Mouse (Mus musculus): Measurements from ENCODE around the gene Hirip3.

The Hirip3 gene

DNA sequence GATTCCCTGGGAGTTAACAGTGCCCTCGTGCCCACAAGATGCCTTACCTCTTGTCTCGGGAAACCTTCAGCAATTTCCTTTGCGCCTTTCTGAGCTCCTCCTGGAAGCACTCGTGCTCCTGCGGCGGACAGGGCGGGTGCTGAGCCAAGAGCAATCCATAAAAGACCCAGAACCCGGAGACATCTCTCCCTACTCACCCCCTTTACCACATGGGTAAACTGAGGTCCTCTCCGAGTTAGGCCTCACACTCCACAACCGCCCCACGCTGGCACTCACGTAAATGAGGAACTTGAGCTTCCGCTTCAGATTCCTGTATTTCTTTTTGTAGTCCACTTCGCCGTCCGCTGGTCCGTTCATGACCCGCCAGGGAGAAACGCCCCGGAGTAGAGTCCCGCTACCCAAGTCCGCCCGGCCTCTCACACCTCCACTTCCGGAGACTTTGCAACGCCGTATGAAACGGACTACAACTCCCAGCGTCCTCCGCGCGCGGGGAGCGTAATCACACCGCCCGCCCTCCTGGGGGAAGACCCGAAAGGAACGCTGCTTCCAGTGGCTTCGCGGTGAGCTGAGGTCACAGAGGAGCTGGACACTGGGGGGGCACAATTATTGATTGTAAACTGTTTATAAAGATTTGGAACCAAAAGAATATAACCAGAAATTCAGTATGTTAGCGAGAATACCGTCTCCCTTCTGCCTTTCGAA, at the start of gene Hirip3:
TSS of gene Hirip3 (plus strand) at position 544 of the 702 bp plus-strand sequence.
- peak; percentile 91 for DNase-seq (ENCODE audit: low read depth)

DNA sequence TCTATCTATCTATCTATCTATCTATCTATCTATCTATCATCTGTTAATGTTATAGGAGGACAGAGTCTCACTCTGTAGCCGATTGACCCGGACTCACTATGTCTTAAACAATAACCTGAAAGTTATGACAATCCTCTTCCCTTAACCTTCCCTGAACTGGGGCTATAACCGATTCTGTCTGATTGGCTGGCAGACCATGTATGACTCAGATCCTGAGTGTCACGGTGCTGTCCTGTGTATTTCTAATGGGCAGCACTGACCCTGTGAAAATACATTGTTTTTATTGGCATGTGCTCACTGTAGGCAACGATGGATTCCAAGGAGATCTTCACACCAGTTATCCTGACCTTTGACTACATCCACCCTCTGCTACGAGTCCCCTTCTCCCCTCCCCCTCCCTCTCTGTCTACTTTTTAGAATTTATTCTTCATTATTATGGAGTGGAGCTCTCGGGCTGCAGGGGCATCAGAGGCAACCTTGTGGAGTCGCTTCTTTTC, 46.0 kb upstream of the Hirip3 start:
- DNase-seq (ENCODE audit: low read depth): no peak

DNA sequence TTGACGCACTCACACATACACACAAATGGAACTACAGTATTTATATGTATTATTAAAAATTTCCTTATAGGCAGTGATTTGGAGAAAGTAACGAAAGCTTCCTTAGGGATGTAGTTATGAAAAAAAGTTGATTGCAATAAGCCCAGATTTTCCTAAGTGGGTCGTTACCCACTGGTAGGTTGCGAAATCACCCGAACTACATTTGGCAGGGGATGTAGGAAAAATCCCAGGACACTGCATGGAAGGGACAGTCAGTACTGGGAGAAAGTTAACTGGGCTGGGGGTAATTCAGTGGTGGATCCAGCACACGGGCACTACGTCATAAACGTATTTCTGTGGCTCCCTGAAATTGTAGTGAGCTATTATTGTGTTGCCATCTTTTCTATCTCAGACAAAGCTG, 45.3 kb upstream of the Hirip3 start:
- no peak for DNase-seq (ENCODE audit: low read depth)

DNA sequence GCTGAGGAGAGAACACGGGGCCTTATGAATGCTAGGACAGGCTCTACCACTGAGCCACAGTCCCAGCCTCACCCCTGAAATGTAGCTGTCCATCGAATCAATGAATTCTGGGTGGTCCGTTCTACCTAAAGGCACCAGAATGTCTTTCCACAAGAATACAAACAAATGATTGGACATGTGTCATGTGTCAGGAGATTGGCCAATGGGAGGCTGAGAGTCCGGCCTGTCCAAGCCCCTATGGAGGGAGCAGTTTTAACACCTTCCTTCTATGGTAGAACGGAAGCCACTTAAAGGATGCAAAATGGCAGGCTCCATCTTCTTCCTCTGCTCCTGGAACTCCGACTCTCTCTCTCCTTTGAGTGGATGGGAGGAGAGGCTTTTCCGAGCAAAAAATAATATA, 44.2 kb upstream of the Hirip3 start:
- DNase-seq (ENCODE audit: low read depth): no peak

DNA sequence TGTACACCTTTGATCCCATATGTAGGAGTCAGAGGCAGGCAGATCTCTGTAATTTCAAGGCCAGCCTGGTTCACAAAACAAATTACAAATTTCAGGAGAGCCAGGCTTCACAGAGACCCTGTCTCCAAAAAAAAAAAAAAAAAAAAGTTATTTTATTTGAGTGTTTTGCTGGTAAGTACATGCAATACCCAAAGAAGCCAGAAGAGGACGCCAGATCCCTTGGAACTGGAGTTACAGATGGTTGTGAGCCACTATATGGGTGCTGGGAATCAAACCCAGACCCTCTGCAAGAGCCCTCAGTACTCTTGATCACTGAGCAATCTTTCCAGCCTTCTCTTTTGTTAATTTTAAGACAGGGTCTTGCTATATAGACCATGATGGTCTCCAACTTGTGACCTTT, 43.0 kb upstream of the Hirip3 start:
- DNase-seq (ENCODE audit: low read depth): no peak

DNA sequence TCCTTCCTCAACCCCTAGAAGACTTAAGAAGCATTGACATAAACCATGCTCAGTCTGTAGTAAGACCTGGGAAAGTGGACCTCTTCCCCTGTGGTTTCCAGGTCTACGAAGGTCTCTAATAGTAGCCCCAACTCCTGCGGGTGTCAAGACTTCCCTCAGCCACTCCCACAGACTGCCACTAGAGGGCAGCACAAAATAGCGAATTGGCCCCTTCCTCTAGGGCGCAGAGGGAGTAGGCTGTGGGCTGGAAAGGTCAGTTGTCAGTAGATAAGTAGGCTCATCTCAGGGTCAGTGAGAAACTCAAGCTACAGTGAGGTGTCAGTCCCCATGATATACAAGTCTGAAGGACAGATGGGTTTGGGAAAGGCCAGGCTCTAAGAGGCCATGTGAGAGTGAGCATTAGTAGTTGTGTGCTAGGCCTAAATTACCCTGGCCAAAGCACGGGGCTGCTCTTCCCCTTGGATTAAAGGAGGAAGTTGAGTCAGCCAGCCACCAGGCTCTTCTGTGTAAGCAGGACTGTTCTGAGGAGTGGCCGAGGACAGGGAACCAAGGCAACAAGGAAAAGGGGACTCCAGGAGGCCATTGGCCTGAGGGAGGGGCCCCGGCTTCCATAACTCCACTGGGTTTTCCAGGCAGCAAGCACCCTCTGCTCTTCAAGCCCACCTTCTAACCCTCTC, 39.8 kb upstream of the Hirip3 start:
- DNase-seq (ENCODE audit: low read depth): peak; percentile 71

DNA sequence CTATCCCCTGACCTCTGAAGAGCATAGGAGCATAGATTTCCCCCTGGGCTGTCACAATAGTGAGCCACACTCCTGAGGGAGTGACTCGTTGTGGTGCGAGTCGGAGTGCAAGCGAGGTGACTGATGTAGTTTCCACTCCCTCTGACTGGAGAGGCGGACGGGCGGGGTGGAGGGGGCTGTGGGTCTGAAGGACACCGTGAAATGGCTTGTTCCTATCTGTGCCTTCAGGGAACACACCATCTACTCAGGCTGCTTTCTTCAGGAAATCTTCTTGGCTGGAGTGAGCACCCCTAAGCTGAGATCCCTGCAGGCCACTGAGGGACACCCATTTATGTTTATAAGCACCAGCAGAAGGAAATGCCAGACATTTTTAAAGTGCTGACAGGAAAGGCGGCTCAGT, 39.0 kb upstream of the Hirip3 start:
- DNase-seq (ENCODE audit: low read depth): no peak

DNA sequence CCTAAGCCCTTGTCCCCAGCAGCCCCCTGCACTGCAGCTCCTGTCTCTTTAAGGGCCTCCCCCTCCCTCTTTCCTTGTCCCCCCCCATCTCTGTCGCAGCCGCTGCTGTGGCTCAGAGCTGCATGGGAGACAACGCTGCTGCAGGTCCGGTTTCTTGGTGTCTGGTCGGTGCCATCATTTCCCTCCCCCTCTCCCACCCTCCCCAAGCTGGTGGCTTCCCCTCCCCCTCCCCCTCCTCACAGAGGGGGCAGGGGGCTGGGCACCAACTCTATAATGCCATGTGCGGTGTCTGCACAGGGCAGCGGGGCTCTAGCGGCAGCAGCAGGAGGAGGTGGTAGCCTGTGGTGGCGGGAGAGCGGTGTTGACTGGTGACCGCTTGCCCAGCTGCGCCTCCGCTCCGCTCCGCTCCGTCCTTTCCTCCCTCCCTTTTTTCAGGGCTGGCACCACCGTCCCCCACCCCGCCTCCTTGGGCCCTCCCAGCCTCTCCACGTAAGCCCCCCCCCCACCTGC, 38.5 kb upstream of the Hirip3 start:
- DNase-seq (ENCODE audit: low read depth): no peak

DNA sequence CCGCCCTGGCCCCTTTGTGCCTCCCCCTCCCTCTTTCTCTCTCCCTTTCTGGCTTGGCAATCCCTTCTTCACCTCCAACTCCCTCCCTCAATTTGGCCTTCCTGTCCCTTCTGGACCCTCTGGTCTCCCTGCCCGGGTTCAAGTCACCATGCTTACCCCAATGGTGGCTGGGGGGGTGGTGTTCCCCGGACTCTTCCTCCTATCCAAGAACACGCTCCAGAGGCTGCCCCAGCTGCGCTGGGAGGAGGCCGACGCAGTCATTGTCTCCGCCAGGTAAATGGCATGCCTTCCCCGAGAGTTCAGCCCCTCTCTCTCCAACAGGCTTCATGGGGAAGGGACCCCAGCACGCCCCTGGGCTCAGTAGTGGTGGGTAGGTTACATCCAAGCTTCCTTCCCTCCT, 37.8 kb upstream of the Hirip3 start:
- DNase-seq (ENCODE audit: low read depth): no peak

DNA sequence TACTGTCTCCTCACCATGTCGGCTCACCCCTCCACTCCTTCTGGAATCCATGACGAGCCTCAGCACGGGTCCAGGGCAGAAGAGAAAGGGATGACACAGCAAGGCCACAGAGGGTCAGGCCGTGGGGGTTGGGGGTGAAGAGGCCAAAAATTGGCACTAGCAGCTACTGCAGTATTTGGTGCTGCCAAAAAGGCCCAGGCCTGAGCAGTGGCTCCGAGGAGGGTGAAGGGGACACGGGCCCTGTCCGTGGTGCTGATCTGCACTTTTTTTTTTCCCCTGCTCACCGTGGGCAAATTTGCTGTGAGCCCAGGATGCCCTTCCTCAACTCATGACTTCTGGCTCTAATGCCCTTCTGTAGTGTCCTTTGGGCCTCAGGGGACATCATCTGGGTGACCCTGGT, 36.4 kb upstream of the Hirip3 start:
- DNase-seq (ENCODE audit: low read depth): no peak

DNA sequence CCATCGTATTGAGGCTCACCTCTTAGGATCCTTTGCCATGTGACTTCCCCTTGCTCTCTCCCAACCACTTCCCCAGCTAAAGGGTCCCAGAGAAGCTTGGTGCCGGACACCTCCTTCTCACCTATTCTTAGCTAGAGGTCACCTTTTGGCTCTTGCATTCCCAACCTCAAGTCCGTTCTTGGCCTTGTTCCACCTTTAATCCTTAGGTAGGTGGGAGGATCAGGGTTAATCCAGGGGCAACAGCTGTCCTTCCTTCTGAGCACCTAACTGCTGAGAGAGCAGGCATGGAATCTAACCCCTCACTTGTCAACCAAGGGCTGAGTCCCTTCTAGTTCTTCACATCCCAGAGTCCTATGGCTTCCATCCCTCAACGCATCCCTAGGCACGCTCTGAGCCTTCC, 35.8 kb upstream of the Hirip3 start:
- DNase-seq (ENCODE audit: low read depth): no peak

DNA sequence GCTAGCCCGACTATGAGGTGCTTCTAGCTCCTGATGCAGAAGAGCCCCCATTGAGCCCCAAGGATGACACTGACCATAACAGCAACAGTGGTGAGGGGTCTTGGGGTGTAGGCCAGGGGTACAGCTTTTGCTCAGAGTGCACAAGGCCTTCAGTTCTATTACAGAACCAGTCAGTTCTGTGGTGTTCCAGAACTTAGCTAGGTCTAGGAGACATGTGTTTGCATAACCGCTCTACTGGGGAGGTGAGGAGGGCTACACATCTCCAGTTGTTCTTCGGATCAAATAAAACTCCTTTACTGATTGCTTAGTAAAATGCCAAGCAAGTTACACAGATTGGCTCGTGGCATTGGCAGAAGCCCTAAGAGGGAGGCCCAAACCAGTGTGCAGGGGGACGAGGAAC, 30.2 kb upstream of the Hirip3 start, which contains the start of gene 4930451I11Rik:
TSS of gene 4930451I11Rik (minus strand) at position 101 of the 400 bp plus-strand sequence.
- DNase-seq (ENCODE audit: low read depth): no peak

DNA sequence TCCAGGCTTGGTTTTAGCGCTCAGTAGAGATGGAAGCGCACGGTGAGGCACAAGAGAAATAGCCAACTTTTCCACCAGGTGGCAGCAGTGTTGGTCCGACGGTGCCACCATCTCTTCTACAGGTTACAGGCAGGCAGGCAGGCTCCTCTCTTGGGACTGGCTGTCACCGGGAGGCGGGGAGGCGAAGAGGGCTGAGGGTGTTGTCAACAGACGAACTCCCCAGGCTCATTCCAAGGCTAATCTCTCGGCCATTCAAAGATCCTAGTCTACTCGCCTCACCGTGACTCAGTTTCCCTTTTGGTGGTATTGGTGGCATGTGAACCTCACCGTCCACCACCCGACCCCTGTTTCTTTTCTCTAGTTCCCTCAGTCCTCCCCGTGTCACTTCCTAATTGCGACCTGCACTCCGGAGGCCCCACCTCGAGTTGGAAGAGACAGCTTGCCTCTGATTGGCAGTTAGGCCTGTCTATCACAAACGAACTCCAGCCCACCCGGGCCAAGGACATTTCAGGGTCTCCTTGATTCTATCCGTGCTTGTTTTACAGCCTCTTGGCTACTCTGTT, 29.7 kb upstream of the Hirip3 start:
- DNase-seq (ENCODE audit: low read depth): peak; percentile 74

DNA sequence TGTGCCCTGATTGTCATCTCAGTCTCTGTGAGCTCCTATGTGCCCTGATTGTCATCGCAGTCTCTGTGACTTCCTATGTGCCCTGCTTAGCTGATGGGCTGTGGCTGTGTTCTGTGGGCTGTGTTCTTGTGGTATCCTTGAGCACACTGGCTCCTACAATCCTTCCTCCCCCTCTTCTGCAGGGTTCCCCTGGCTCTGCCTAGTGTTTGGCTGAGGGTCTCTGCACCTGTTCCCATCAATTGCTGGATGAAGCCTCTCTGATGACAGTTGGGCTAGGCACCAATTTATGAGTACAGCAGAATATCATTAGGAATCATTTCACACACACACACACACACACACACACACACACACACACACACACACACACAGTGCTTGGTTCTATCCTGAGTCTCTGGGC, 28.5 kb upstream of the Hirip3 start:
- DNase-seq (ENCODE audit: low read depth): no peak

DNA sequence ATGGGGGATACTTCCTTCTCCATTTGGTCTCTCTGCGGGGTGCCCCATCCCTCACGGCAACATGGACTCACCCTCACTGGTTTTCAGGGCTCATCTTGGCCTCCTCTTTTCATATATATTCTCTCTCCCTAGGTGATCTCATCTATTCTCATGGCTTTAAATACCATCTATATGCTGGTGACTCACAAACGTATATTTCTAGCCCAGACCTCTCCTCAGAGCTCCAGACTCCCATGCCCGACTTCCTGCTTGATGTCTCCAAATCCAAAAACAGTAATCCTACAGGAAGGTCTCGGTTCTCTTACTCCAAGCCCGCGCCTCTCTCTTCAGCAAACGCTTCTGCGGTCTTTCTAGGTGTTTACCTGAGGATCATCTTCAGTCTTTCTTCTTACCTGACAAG, 18.5 kb upstream of the Hirip3 start:
- DNase-seq (ENCODE audit: low read depth): no peak

DNA sequence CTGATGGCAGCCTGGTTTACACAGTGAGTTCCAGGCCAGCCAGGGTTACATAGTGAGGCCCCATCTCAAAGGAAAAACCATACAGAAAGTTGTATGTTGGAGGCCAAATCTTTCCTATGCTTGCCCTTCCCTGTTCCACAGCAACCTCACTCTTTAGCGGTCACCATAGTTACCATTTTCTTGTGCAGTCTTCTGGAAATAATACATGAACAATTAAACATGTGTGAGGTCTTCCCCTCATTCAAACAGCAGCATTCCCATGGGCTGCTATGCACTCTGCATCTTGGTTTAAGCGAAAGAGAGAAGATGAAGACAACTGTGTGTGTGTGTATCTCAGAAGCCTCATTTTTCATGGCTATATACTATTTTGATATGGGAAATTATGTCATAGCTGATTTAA, 16.3 kb upstream of the Hirip3 start:
- DNase-seq (ENCODE audit: low read depth): no peak

DNA sequence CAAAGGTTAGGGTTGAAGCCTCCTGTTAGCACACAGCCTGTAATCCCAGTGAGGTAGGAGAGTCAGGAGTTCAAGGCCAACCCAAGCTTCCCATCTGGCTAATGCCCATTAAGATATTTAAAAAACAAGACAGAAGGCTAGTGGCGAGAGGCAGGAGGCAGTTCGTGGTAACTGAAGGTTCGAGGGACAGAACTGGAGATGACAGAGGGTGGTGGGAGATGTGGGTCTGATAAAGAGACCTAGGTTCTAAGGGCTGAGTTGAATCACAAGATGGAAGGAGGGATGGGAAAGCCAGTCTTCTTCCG, 14.7 kb upstream of the Hirip3 start, which contains the start of gene Doc2a:
TSS of gene Doc2a (plus strand) at position 301 of the 305 bp plus-strand sequence.
- DNase-seq (ENCODE audit: low read depth): no peak

DNA sequence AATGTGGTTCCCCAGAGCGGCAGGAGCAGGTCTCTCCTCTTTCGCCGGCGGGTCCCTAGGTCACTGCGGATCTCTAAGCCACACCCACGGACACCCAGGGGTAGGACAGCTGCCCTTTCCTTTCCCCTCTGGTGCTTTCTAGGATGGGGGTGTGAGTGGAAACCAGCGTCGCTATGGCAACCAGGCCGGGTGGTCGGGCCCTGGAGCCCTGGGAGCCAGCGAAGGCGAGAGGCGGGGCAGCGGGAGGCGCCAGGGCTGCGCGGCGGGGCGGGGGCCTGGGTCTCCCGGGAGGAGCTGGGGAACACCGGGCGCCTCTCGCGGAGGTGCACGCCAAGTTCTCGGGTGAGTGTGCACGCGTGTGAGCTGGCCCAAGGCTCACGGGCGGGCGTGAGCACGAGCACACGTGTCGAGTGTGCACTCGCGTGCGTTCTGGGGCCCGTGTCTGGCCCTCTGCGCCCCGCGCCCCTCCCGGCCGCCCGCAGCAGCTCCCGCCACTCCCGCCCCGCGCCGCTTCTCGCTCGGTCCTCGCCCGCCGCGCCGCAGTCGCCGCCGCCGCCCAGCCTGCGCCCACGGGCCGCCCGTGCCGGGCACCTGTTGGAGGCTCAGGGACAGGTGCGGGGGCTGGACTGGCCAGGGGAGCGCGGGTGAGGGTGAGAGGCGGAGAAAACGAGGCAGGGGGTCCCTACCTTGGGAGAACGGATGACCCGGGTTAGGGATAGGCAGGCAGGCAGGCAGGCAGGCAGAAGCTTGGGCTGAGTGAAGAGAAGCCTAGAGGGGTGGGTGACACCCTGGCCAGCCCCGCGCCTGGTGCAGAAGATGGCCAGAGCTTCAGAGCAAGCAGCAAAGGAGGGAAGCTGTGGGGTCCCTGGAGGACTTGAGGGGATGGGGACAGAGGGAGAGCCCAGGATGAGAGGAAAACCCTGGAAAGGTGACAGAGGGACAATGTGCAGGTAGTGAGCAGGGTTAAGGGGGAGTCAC, 14.1 kb upstream of the Hirip3 start:
- no peak for DNase-seq (ENCODE audit: low read depth)

DNA sequence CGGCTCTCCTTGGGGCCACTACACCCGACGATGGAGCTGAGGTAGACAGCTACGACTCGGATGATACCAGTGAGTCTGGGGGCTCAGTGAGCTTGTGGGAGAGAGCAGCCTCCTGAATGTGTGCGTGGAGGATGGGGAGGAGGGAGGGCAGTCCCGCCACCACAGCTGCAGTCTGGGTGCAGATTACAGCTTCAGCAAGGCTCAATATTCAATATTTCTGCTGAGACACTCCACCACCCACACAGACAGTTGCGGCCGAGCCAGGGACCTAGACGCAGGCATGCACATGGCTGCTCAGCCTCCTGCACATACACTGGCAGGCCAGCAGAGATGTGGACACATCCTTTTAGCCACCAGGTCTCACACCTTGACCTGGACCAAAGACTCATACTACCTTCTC, 13.0 kb upstream of the Hirip3 start:
- no peak for DNase-seq (ENCODE audit: low read depth)

DNA sequence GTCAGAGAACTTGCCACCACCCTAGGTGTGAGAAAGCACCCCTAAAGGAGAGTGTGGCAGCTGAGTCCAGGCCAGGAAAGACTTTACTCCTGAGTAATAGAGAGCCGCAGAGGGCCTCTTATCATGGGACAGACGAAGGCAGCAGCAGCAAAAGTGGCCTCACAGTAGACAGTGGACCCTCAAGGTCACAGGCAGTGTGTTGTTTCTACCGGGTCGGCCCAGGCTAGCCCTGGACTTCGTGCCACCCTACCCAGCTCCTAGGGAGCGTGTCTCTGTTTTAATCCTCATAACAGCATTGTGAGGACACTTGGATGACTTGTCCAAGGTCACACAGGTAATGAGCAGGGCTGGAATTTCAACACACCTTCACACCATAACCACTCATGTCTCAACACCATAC, 11.6 kb upstream of the Hirip3 start:
- no peak for DNase-seq (ENCODE audit: low read depth)

DNA sequence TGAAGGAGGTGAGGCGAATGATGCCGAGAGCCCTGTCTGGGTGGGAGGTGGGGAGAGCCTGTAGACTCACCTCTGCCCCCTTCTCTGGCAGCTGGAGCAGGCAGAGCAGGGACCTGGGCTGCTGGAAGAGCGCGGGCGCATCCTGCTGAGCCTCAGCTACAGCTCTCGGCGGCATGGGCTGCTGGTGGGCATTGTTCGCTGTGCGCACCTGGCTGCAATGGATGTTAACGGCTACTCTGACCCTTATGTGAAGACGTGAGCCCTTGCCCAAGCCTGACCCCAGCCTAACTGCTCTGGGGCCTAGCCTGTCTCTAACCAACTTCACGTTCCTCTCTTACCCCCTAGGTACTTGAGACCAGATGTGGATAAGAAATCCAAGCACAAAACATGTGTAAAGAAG, 10.6 kb upstream of the Hirip3 start:
- DNase-seq (ENCODE audit: low read depth): no peak

DNA sequence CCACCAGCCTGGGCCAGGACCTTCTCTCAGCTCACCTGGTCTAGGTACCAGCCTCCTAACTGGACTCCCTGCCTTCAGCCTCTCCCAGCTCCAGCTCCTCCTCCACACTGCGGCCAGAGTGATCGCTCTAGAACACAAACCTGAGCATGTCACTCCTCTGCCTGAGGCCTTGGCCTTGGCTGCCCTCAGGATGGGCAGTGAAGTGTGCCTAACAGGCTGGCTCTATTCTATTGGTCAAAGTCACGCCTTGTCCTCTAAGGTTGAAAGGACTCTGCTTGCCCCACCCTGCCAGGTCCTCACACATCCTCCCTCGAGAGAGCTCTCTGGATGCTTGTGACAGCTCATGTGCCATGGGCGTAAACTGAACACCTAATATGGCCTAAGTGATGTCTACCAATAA, 8.3 kb upstream of the Hirip3 start:
- no peak for DNase-seq (ENCODE audit: low read depth)

All from c-Kit-positive CD71-positive TER-119-negative erythroid progenitor cells, embryonic 14.5 days (primary cell).